Mouse (Mus musculus): ENCODE results near the gene Rpf2. TPM values are rescaled to one million over a fixed set of nuclear protein-coding genes. Genes with fewer than 3 reads are reported as not detected.

The Rpf2 gene
- total and polyA plus RNA-seq, 3 experiments: 78.2 to 174 (median 101) TPM

- TF ChIP-seq ZKSCAN1 (IDR thresholded peaks at IDR 0.05; ENCODE audit: borderline replicate concordance, low read depth, low read length) (no peak), USF2 (conservative IDR thresholded peaks at IDR 0.05; ENCODE audit: low read depth, low read length) (peak; percentile 35; the same call in 1 of the 2 replicates), ELF1 (IDR thresholded peaks at IDR 0.05; ENCODE audit: low read depth, low read length) (peak; percentile 90), SMC3 (IDR thresholded peaks at IDR 0.05; ENCODE audit: low read depth, low read length) (no peak), PAX5 (IDR thresholded peaks at IDR 0.05; ENCODE audit: low read length) (no peak), GABPA (IDR thresholded peaks at IDR 0.05; ENCODE audit: insufficient replicate concordance, low read depth, low read length) (no peak; the same call in 1 of the 2 replicates), JUND (conservative IDR thresholded peaks at IDR 0.05; ENCODE audit: low read depth, low read length) (no peak; the same call in 1 of the 2 replicates), POLR2AphosphoS2 (IDR thresholded peaks at IDR 0.05; ENCODE audit: low read depth, low read length) (no peak), HCFC1 (IDR thresholded peaks at IDR 0.05; ENCODE audit: low read depth, low read length) (peak; percentile 88), RAD21 (IDR thresholded peaks at IDR 0.05; ENCODE audit: low read depth, low read length) (no peak), MAX (IDR thresholded peaks at IDR 0.05; ENCODE audit: low read length) (peak; percentile 99), KAT2A (IDR thresholded peaks at IDR 0.05; ENCODE audit: insufficient replicate concordance, low read length) (peak; percentile 77; the same call in 1 of the 2 replicates), E2F4 (IDR thresholded peaks at IDR 0.05; ENCODE audit: insufficient replicate concordance, low read depth, low read length) (no peak), EP300 (IDR thresholded peaks at IDR 0.05; ENCODE audit: low read length) (no peak), CTCF (conservative IDR thresholded peaks at IDR 0.05 in 1 of 2, IDR thresholded peaks at IDR 0.05 in 1 of 2; ENCODE audit: low read depth in 2 of 2, low read length in 2 of 2) (no peak)
These were observed 10.8 kb upstream of the Rpf2 start, which contains the start of gene Gtf3c6 (continued) for GRCm38 (mm10) chr10:40257414-40258255.

GRCm38 (mm10) chr10:40256716-40257115 lies 9.9 kb upstream of the Rpf2 start:
- H3K9me3 ChIP-seq (replicated peaks; ENCODE audit: low read length): no peaks in the 10 kb centered on the region
- peaks cover 4 to 25% of the 10 kb centered on the region in 2 experiments for H3K4me1 ChIP-seq (ENCODE audit: control insufficient read depth in 1 of 2, insufficient read depth in 2 of 2)
- no peak overlapping the region for H3K27ac ChIP-seq (ENCODE audit: insufficient read depth, low read depth)
- H3K4me2 ChIP-seq (ENCODE audit: insufficient read depth, low read depth, poor library complexity, severe bottlenecking): peak overlapping the region; percentile 87
- peak overlapping the region; percentile 59 for H3K9ac ChIP-seq (ENCODE audit: insufficient read depth, low read depth)
- H3K79me2 ChIP-seq (replicated peaks; ENCODE audit: control insufficient read depth, extremely low read depth, insufficient read depth, poor library complexity, severe bottlenecking): no peaks in the 10 kb centered on the region
- peak; percentile 84 for DNase-seq (ENCODE audit: extremely low read depth)
- in situ Hi-C loops (cut with MboI; ENCODE audit: low pct_ligation_motif_present, low pct_unique_long_range_greater_than_20kb, low sequenced_read_pairs): loop anchor here (5.0 kb wide), 1 partner anchor 271 kb away; no protein-coding TSS in a partner anchor
- dilution Hi-C loops (cut with MboI; ENCODE audit: extremely low pct_ligation_motif_present, extremely low pct_unique_long_range_greater_than_20kb, low sequenced_read_pairs): no loop called here
- H3K4me3 ChIP-seq (replicated peaks in 1 of 3; ENCODE audit: low read depth in 2 of 3, low read length in 2 of 3, poor library complexity in 1 of 3): peak overlapping the region; percentile 67 to 86 (median 83)
- peaks cover 19 to 27% of the 10 kb centered on the region in 2 experiments for H3K36me3 ChIP-seq (replicated peaks in 1 of 2; ENCODE audit: control insufficient read depth in 1 of 2, insufficient read depth in 1 of 2, low read length in 1 of 2)
- no peaks in the 10 kb centered on the region for H3K27me3 ChIP-seq (replicated peaks)
- TF ChIP-seq UBTF (IDR thresholded peaks at IDR 0.05; ENCODE audit: low read depth, low read length) (no peak), USF2 (conservative IDR thresholded peaks at IDR 0.05; ENCODE audit: low read depth, low read length) (no peak), RAD21 (IDR thresholded peaks at IDR 0.05; ENCODE audit: low read depth, low read length) (no peak), RCOR1 (conservative IDR thresholded peaks at IDR 0.05; ENCODE audit: low read depth, low read length) (no peak), MXI1 (IDR thresholded peaks at IDR 0.05; ENCODE audit: low read depth, low read length) (peak; percentile 84), JUN (IDR thresholded peaks at IDR 0.05; ENCODE audit: insufficient read depth, low read depth, low read length) (no peak), CHD1 (IDR thresholded peaks at IDR 0.05; ENCODE audit: low read depth, low read length) (peak; percentile 37; the same call in 1 of the 2 replicates), MAX (IDR thresholded peaks at IDR 0.05; ENCODE audit: low read length) (peak; percentile 37; the same call in 1 of the 2 replicates), JUND (conservative IDR thresholded peaks at IDR 0.05; ENCODE audit: low read depth, low read length) (no peak), BHLHE40 (IDR thresholded peaks at IDR 0.05; ENCODE audit: low read depth, low read length) (no peak), CTCF (conservative IDR thresholded peaks at IDR 0.05 in 1 of 2, IDR thresholded peaks at IDR 0.05 in 1 of 2; ENCODE audit: low read depth in 2 of 2, low read length in 2 of 2) (no peak), MEF2A (IDR thresholded peaks at IDR 0.05; ENCODE audit: borderline replicate concordance, low read depth, low read length) (no peak), SIN3A (IDR thresholded peaks at IDR 0.05; ENCODE audit: low read length) (peak; percentile 10; the same call in 1 of the 2 replicates), ZNF384 (IDR thresholded peaks at IDR 0.05; ENCODE audit: low read depth, low read length) (no peak), EP300 (IDR thresholded peaks at IDR 0.05; ENCODE audit: low read length) (no peak), KAT2A (IDR thresholded peaks at IDR 0.05; ENCODE audit: insufficient replicate concordance, low read length) (no peak), NRF1 (IDR thresholded peaks at IDR 0.05; ENCODE audit: low read depth, low read length) (peak; percentile 49; the same call in 1 of the 2 replicates), GABPA (IDR thresholded peaks at IDR 0.05; ENCODE audit: insufficient replicate concordance, low read depth, low read length) (no peak), POLR2AphosphoS2 (IDR thresholded peaks at IDR 0.05; ENCODE audit: low read depth, low read length) (no peak), MAZ (IDR thresholded peaks at IDR 0.05; ENCODE audit: low read depth, low read length) (no peak), ETS1 (conservative IDR thresholded peaks at IDR 0.05; ENCODE audit: low read depth, low read length) (no peak), TBP (conservative IDR thresholded peaks at IDR 0.05; ENCODE audit: low read depth, low read length) (peak; percentile 90), E2F4 (IDR thresholded peaks at IDR 0.05; ENCODE audit: insufficient replicate concordance, low read depth, low read length) (no peak), MAFK (IDR thresholded peaks at IDR 0.05; ENCODE audit: insufficient replicate concordance, low read length) (no peak), TCF12 (IDR thresholded peaks at IDR 0.05; ENCODE audit: low read depth, low read length) (peak; percentile 60), ZC3H11A (IDR thresholded peaks at IDR 0.05; ENCODE audit: low read depth, low read length) (no peak), NELFE (IDR thresholded peaks at IDR 0.05; ENCODE audit: low read depth, low read length) (peak; percentile 53)
